13 mouse cellular contexts compared by ENCODE assay signal in genomic region chr2:129166466-129167463, GRCm38 (mm10). TPM values are rescaled to one million over a fixed set of nuclear protein-coding genes. Genes with fewer than 3 reads are reported as not detected.
DNase-seq lines count a peak whose midpoint lies in the region; ATAC-seq and TF ChIP-seq lines count a peak whose summit lies in the region.
"Had no signal": no experiment of that assay in that cellular context is flagged by ENCODE, and none has a peak within 500 bp of the region (broad histone marks: within the 10 kb centered on the region; RNA-seq: fewer than 3 reads in every experiment).

No protein-coding gene starts in this region.

- no peak overlapping the region for H3K4me3 ChIP-seq in embryonic facial prominence, embryonic 13.5 days
- H3K4me3 ChIP-seq in embryonic facial prominence, embryonic 10.5 days: no peak overlapping the region
- H3K4me3 ChIP-seq in lung, embryonic 16.5 days (ENCODE audit: low read length): no peak overlapping the region
- H3K4me3 ChIP-seq in lung, adult 2 months (replicated peaks; ENCODE audit: extremely low read depth, low read depth, low read length): no peak overlapping the region
- H3K4me3 ChIP-seq in stomach, embryonic 16.5 days (replicated peaks; ENCODE audit: low read length): no peak overlapping the region
- H3K4me3 ChIP-seq: forebrain, embryonic 12.5 days; gastrocnemius, adult 2 months; limb, embryonic 15.5 days had no signal

- no peaks in the 10 kb centered on the region for H3K4me1 ChIP-seq in embryonic facial prominence, embryonic 13.5 days
- no peaks in the 10 kb centered on the region for H3K4me1 ChIP-seq in embryonic facial prominence, embryonic 10.5 days
- no peaks in the 10 kb centered on the region for H3K4me1 ChIP-seq in lung, embryonic 16.5 days (replicated peaks; ENCODE audit: control insufficient read depth, insufficient read depth, low read length)
- peaks cover 2% of the 10 kb centered on the region for H3K4me1 ChIP-seq in lung, adult 2 months (ENCODE audit: control insufficient read depth, insufficient read depth, low read length)
- H3K4me1 ChIP-seq in stomach, embryonic 16.5 days (ENCODE audit: control insufficient read depth, insufficient read depth, low read length): no peaks in the 10 kb centered on the region
- H3K4me1 ChIP-seq: limb, embryonic 15.5 days had no signal

- no peak for TF ChIP-seq POLR2A in lung, adult 2 months (IDR thresholded peaks at IDR 0.05; ENCODE audit: borderline replicate concordance, extremely low read depth, low read depth, low read length)
- no peak for TF ChIP-seq POLR2A in brain, embryonic 14.5 days (IDR thresholded peaks at IDR 0.05; ENCODE audit: borderline replicate concordance, extremely low read depth, insufficient read depth, insufficient read length, poor library complexity, severe bottlenecking)

- TF ChIP-seq CTCF in lung, adult 2 months (IDR thresholded peaks at IDR 0.05; ENCODE audit: insufficient read depth, low read length): no peak
- TF ChIP-seq CTCF in brain, embryonic 14.5 days (IDR thresholded peaks at IDR 0.05; ENCODE audit: borderline replicate concordance, extremely low read depth, insufficient read depth, insufficient read length): no peak

- WGBS in embryonic facial prominence, embryonic 13.5 days: 71% methylated on average over 10 of the region's 10 CpGs
- WGBS in embryonic facial prominence, embryonic 10.5 days: 76% methylated on average over 10 of the region's 10 CpGs
- 56% methylated on average over 10 of the region's 10 CpGs for WGBS in lung, embryonic 16.5 days
- 45% methylated on average over 10 of the region's 10 CpGs for WGBS in lung, adult 2 months
- 66% methylated on average over 10 of the region's 10 CpGs for WGBS in stomach, embryonic 16.5 days

- H3K9ac ChIP-seq in embryonic facial prominence, embryonic 13.5 days: no peak overlapping the region
- H3K9ac ChIP-seq in lung, embryonic 16.5 days (ENCODE audit: low read length): no peak overlapping the region
- H3K9ac ChIP-seq in stomach, embryonic 16.5 days (ENCODE audit: low read length): no peak overlapping the region
- H3K9ac ChIP-seq: forebrain, embryonic 12.5 days; limb, embryonic 15.5 days had no signal

- H3K4me2 ChIP-seq in embryonic facial prominence, embryonic 13.5 days: no peak overlapping the region
- H3K4me2 ChIP-seq in lung, embryonic 16.5 days (ENCODE audit: low read depth, low read length): no peak overlapping the region
- H3K4me2 ChIP-seq in stomach, embryonic 16.5 days (ENCODE audit: low read depth, low read length): no peak overlapping the region
- H3K4me2 ChIP-seq: forebrain, embryonic 12.5 days; limb, embryonic 15.5 days had no signal

- no peaks in the 10 kb centered on the region for H3K27me3 ChIP-seq in embryonic facial prominence, embryonic 13.5 days
- no peaks in the 10 kb centered on the region for H3K27me3 ChIP-seq in embryonic facial prominence, embryonic 10.5 days (replicated peaks; ENCODE audit: low read depth, poor library complexity, severe bottlenecking)
- H3K27me3 ChIP-seq in lung, embryonic 16.5 days (ENCODE audit: control insufficient read depth, insufficient read depth, low read depth, low read length): no peaks in the 10 kb centered on the region
- no peaks in the 10 kb centered on the region for H3K27me3 ChIP-seq in stomach, embryonic 16.5 days (ENCODE audit: control insufficient read depth, insufficient read depth, low read length)
- H3K27me3 ChIP-seq: forebrain, embryonic 12.5 days; limb, embryonic 15.5 days had no signal

- no peaks in the 10 kb centered on the region for H3K9me3 ChIP-seq in embryonic facial prominence, embryonic 13.5 days
- no peaks in the 10 kb centered on the region for H3K9me3 ChIP-seq in embryonic facial prominence, embryonic 10.5 days
- H3K9me3 ChIP-seq in lung, embryonic 16.5 days (ENCODE audit: control insufficient read depth, low read length): no peaks in the 10 kb centered on the region
- no peaks in the 10 kb centered on the region for H3K9me3 ChIP-seq in stomach, embryonic 16.5 days (replicated peaks; ENCODE audit: control insufficient read depth, low read length)
- H3K9me3 ChIP-seq: forebrain, embryonic 12.5 days; limb, embryonic 15.5 days had no signal

- no peaks in the 10 kb centered on the region for H3K36me3 ChIP-seq in embryonic facial prominence, embryonic 13.5 days
- H3K36me3 ChIP-seq in embryonic facial prominence, embryonic 10.5 days (replicated peaks): no peaks in the 10 kb centered on the region
- H3K36me3 ChIP-seq in lung, embryonic 16.5 days (ENCODE audit: control insufficient read depth, insufficient read depth, low read length): no peaks in the 10 kb centered on the region
- no peaks in the 10 kb centered on the region for H3K36me3 ChIP-seq in stomach, embryonic 16.5 days (ENCODE audit: control insufficient read depth, insufficient read depth, low read length)
- H3K36me3 ChIP-seq: forebrain, embryonic 12.5 days; limb, embryonic 15.5 days had no signal

- 0 out of 2 replicates have a peak, but pooled peaks have one; percentile 20 for ATAC-seq in embryonic facial prominence, embryonic 13.5 days (ENCODE audit: insufficient number of reproducible peaks, insufficient read depth, low FRiP score, low TSS enrichment, low read depth)
- peak; percentile 88 for ATAC-seq in lung, embryonic 16.5 days (ENCODE audit: low read depth)
- ATAC-seq in stomach, embryonic 16.5 days (ENCODE audit: insufficient read depth, low FRiP score): no peak

- no peak for DNase-seq in embryonic facial prominence, embryonic 10.5 days (ENCODE audit: low spot score)
- no peak for DNase-seq in lung, adult 2 months
- peak; percentile 22 for DNase-seq in brain, embryonic 14.5 days (ENCODE audit: low read depth)
- DNase-seq in frontal cortex, postnatal 14 days (ENCODE audit: low spot score in 2 of 2): no peak
- no peak for DNase-seq in liver
- DNase-seq: cerebellum, adult 9-11 months; gastrocnemius, adult 2 months; right cerebral cortex, postnatal 14 days had no signal

- no peak overlapping the region for H3K27ac ChIP-seq in embryonic facial prominence, embryonic 13.5 days
- H3K27ac ChIP-seq in embryonic facial prominence, embryonic 10.5 days (replicated peaks): no peak overlapping the region
- peak overlapping the region; percentile 58 for H3K27ac ChIP-seq in lung, embryonic 16.5 days (ENCODE audit: low read length)
- 0 out of 2 replicates have a peak overlapping the region, but pooled peaks have one; percentile 18 for H3K27ac ChIP-seq in stomach, embryonic 16.5 days (ENCODE audit: low read length)
- H3K27ac ChIP-seq: forebrain, embryonic 12.5 days; gastrocnemius, adult 2 months; limb, embryonic 15.5 days had no signal

RNA-seq across cellular contexts. Expression of gene Slc20a1, which starts 31.8 kb away (rescaled TPM):
- 30.4 TPM in 2 replicates for polyA plus RNA-seq in embryonic facial prominence, embryonic 13.5 days (2015; fragmentation: Nextera tagmentation; extraction: Ambion mirVana)
- 50.4 and 52.8 TPM in 2 replicates for polyA plus RNA-seq in embryonic facial prominence, embryonic 10.5 days (2016; fragmentation: Nextera tagmentation; extraction: Ambion mirVana)
- polyA plus RNA-seq in lung, embryonic 16.5 days (2015; fragmentation: Nextera tagmentation; extraction: Ambion mirVana): 20.1 and 24.4 TPM in 2 replicates
- polyA plus RNA-seq in lung, adult 2 months (2012; rRNA removed): 17.1 and 23.3 TPM in 2 replicates
- polyA plus RNA-seq in brain, embryonic 14.5 days (2012; rRNA removed): 57.3 and 72.7 TPM in 2 replicates
- polyA plus RNA-seq in stomach, embryonic 16.5 days (2015; fragmentation: Nextera tagmentation; extraction: Ambion mirVana): 24.8 and 25.9 TPM in 2 replicates

RNA-seq across cellular contexts. Expression of gene Chchd5, which starts 37.3 kb away (rescaled TPM):
- polyA plus RNA-seq in embryonic facial prominence, embryonic 13.5 days (2015; fragmentation: Nextera tagmentation; extraction: Ambion mirVana): 29.8 and 31.7 TPM in 2 replicates
- polyA plus RNA-seq in embryonic facial prominence, embryonic 10.5 days (2016; fragmentation: Nextera tagmentation; extraction: Ambion mirVana): 25.6 and 29.0 TPM in 2 replicates
- 28.3 and 31.1 TPM in 2 replicates for polyA plus RNA-seq in lung, embryonic 16.5 days (2015; fragmentation: Nextera tagmentation; extraction: Ambion mirVana)
- polyA plus RNA-seq in lung, adult 2 months (2012; rRNA removed): 22.5 and 24.7 TPM in 2 replicates
- polyA plus RNA-seq in brain, embryonic 14.5 days (2012; rRNA removed): 23.4 and 31.6 TPM in 2 replicates
- polyA plus RNA-seq in stomach, embryonic 16.5 days (2015; fragmentation: Nextera tagmentation; extraction: Ambion mirVana): 21.5 and 22.4 TPM in 2 replicates

Comparison
In these comparisons a context has a peak if more than half of its experiments do, and no peak if none do; other contexts are left out.
1. H3K27ac ChIP-seq: peak in lung, embryonic 16.5 days (single experiment) and stomach, embryonic 16.5 days (single experiment); none in embryonic facial prominence, embryonic 13.5 days (single experiment) and embryonic facial prominence, embryonic 10.5 days (single experiment).